Mouse (Mus musculus) spleen, postnatal 10 days (tissue): ENCODE data around the gene Tango2.
A peak's percentile ranks its signal among the peaks of the same experiment; 100 is the strongest.

Experiments
- DNase-seq, 2 experiments: peaks; one replicate each; pipeline ENCODE4 v3.0.0; 2021 to 2022; ENCODE audit warnings: low spot score in 2 of 2

Gene Tango2

GRCm38 (mm10) chr16:18383045-18383726 is 35.3 kb upstream of the Tango2 start:
- no peak for DNase-seq

GRCm38 (mm10) chr16:18381621-18382258 is 33.8 kb upstream of the Tango2 start:
- DNase-seq, result no peak

- no peak for DNase-seq
These were observed 32.7 kb upstream of the Tango2 start for GRCm38 (mm10) chr16:18380495-18381063.

GRCm38 (mm10) chr16:18379338-18380001 is 31.6 kb upstream of the Tango2 start:
- no peak for DNase-seq

- DNase-seq, result no peak
These were observed 30.6 kb upstream of the Tango2 start for GRCm38 (mm10) chr16:18378489-18378888.

- no peak for DNase-seq
These were observed 29.3 kb upstream of the Tango2 start for GRCm38 (mm10) chr16:18377203-18377602.

- no peak for DNase-seq
These were observed 28.5 kb upstream of the Tango2 start for GRCm38 (mm10) chr16:18376297-18376954.

- no peak for DNase-seq
These were observed 25.7 kb upstream of the Tango2 start for GRCm38 (mm10) chr16:18373632-18374031.

- DNase-seq, result no peak
These were observed 22.3 kb upstream of the Tango2 start for GRCm38 (mm10) chr16:18370197-18370596.

- no peak for DNase-seq
These were observed 18.9 kb upstream of the Tango2 start for GRCm38 (mm10) chr16:18366849-18367248.

- DNase-seq, result no peak
These were observed 15.0 kb upstream of the Tango2 start for GRCm38 (mm10) chr16:18362948-18363347.

GRCm38 (mm10) chr16:18360151-18360805 is 12.4 kb upstream of the Tango2 start:
- no peak for DNase-seq

GRCm38 (mm10) chr16:18357977-18358376 is 10.1 kb upstream of the Tango2 start:
- no peak for DNase-seq

- no peak for DNase-seq
These were observed 9.1 kb upstream of the Tango2 start for GRCm38 (mm10) chr16:18356961-18357360.

- peak; percentile 44 to 80 for DNase-seq
These were observed 5.2 kb upstream of the Tango2 start for GRCm38 (mm10) chr16:18353106-18353505.

- peak in 1 of 2 experiments; percentile 66 for DNase-seq
These were observed 3.6 kb upstream of the Tango2 start for GRCm38 (mm10) chr16:18351313-18352055.

- DNase-seq, result no peak
These were observed 1.9 kb upstream of the Tango2 start for GRCm38 (mm10) chr16:18349761-18350325.

GRCm38 (mm10) chr16:18348601-18349175 is 785 bp upstream of the Tango2 start:
- peak in 1 of 2 experiments; percentile 35 for DNase-seq

- DNase-seq, result peak; percentile 73 to 89
These were observed 2.7 kb downstream of the Tango2 start for GRCm38 (mm10) chr16:18345243-18345642.

- peak; percentile 94 to 98 for DNase-seq
These were observed 4.1 kb downstream of the Tango2 start for GRCm38 (mm10) chr16:18343778-18344177.
